Mouse (Mus musculus): ENCODE data around the gene Elp5. TPM values are rescaled to one million over a fixed set of nuclear protein-coding genes. Genes with fewer than 3 reads are reported as not detected.

Gene Elp5
- polyA plus RNA-seq, 1 experiment from 2014 or later: 92.6 TPM

DNA sequence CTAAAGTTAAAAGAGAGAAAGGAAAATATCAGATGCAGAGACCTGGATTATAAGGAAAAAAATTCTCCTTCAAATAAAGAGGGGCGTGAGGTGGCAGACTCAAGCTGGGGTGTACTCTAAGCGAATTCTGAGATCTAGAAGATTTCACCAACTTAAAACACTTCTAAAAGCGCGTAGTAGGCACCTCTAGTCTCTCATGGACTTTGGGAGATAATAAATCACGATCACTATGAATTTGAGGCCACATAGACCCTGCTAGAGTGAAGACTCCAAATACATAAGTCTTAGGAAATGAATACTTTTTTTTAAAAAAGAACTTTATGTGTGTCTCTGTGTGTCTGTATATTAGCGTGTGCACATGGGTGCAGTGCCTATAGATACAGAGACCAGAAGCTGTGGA, 33.4 kb upstream of the Elp5 start:
- DNase-seq (ENCODE audit: low spot score): no peak

GRCm38 (mm10) chr11:70014880-70015558, 32.7 kb upstream of the Elp5 start, which contains the start of gene Acadvl:
Gene Acadvl (minus strand): TSS chr11:70015411.
- peak; percentile 79 for DNase-seq (ENCODE audit: low spot score)

DNA sequence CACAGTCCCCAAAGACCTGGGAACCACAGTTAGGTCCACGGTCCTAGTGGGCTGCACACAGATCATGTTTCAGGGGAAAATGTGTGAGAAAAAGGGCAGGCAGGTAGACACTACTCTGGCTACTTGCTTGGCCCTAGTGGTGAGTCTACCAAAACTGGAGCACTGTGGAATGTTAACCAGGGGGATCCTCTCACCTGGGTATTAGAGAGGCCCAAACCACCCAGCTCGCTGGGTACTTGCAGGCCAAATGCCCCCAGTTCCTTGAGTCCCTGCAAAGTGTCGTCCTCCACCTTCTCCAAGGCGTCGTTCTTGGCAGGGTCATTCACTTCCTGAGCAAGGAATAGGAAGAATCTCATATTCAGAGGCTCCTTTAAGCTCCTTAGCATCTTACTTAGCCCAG, 31.7 kb upstream of the Elp5 start:
- DNase-seq (ENCODE audit: low spot score): no peak

DNA sequence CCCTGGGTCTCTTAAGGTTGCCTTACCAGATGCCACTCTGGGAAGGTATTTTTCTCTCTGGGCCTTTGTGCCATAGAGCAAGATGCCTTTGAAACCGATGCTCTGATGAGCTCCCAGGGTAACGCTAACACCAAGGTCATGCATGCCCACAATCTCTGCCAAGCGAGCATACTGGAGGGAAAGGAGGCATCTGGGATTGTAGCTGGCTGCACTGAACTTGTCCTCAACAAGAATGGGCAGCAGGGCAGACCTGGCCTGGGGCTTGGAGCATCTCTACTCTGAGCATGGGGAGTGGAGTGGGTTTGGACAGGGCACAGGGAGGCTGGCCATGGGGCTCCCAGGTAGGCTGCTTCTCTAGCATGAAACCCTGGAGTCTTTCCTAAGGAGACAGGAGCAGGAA, 31.1 kb upstream of the Elp5 start:
- no peak for DNase-seq (ENCODE audit: low spot score)

GRCm38 (mm10) chr11:70012931-70013330, 30.6 kb upstream of the Elp5 start:
- no peak for DNase-seq (ENCODE audit: low spot score)

DNA sequence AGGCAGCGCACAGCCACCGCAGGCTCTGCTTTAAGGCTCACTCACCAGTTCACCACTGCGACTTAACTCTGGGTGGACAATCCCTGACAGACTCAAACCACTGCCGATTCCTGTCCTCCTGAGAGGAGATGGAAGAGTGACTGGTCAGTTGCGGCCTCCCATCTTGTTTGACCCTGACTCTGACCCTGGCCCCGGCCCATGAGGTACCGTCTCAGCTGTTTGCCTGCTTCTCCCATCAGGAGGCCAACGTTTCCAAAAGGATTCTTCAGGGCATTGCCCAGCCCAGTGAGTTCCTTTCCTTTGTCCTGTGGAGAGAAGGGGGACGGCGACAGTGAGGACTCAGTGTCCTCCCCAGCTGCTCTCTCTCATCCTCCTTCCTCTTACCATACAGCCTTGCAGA, 28.6 kb upstream of the Elp5 start:
- no peak for DNase-seq (ENCODE audit: low spot score)

DNA sequence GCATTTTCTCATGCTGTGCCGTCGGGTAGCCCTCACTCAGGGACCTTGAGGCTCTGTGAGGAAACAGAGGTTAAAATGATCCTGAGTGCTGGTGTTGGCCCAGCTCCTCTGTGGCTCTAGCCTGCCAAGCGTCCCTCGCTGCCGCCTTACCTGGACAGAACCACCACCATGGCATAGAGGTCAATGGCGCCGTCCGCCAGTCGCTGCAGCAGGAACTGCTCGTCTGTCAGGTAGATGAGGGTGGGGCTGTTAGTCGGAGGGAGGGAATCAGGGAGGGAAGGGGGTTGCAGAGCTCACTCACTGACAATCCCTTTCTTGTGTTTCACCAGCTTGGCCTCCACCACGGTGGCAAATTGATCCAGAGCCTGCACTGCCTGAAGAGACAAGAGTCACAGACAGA, 28.2 kb upstream of the Elp5 start:
- DNase-seq (ENCODE audit: low spot score): no peak

DNA sequence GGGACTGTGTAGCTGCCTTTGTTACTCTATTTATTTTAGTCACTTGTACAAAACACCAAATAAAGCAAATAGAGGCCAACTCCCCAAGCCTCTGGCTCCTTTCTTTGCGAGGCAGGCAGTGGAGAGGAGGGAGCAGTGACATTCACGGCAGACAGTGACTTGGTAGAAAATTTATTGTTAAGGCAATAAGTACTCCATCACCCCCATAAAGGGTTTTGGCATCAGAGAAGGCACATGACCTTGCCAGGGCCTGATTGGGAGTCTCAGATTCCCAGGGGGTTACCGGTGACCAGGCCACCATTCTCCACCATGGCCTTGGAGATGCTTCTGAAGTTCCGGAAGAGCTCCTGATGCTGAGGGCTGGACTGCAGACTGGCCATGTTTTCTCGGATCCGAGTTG, 27.7 kb upstream of the Elp5 start:
- no peak for DNase-seq (ENCODE audit: low spot score)

DNA sequence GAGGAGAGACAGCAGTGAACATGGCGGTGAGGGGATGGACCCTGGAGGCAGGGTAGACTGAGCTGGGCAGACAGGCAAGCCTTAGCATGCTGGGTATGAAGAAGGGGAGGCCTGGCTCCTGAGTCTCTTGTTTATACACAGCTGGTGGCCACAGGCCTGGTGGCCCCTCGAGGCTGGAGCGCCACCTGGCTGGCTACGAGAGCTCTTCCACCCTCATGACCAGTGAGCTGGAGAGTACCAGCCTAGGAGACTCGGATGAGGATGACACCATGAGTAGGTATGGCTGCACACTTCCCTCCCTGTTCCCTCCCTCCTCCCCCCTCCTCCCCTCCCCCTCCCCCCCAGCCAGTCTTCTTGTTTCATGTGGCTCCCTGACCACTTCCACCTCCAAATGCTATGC, 23.2 kb upstream of the Elp5 start:
- peak; percentile 49 for DNase-seq (ENCODE audit: low spot score)

DNA sequence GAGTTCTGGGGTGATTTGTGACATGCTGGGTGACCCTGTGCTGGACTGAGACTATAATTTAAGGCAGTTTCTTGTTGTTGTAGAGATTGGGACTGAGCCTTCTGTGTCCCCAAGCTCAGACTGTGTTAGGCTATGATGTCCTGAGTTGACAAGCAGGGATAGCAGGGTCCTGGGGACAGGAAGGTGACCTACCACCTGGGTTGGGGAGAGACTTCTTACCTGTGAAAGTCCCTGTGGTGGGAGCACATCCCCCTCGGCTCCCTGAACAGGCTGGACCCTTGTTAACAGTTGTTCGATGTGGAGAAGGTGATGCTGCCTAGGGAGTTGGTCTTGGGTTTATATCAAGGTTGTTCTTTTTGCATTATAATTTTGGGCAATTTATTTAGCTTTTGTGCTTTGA, 20.2 kb upstream of the Elp5 start:
- no peak for DNase-seq (ENCODE audit: low spot score)

GRCm38 (mm10) chr11:70001865-70002264, 19.5 kb upstream of the Elp5 start:
- peak; percentile 77 for DNase-seq (ENCODE audit: low spot score)

DNA sequence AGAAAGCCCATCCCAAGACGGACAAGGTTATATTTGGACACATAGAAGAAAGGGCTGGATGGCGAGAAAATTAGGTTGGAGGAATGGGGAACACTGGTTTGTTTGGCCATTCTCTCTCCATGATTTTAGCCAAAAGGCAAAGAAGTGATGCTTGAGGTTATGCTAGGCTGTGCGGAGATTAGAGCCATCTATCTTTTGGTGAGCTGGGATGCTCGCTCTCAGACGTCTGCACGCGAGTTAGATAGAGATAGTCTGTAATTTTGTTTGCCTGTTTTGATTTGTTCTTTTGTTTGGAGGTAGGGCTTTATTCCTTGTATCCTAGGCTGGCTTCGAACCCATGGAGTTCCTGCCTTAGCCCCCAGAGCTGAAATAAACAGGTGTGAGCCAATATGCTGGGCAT, 18.8 kb upstream of the Elp5 start:
- no peak for DNase-seq (ENCODE audit: low spot score)

DNA sequence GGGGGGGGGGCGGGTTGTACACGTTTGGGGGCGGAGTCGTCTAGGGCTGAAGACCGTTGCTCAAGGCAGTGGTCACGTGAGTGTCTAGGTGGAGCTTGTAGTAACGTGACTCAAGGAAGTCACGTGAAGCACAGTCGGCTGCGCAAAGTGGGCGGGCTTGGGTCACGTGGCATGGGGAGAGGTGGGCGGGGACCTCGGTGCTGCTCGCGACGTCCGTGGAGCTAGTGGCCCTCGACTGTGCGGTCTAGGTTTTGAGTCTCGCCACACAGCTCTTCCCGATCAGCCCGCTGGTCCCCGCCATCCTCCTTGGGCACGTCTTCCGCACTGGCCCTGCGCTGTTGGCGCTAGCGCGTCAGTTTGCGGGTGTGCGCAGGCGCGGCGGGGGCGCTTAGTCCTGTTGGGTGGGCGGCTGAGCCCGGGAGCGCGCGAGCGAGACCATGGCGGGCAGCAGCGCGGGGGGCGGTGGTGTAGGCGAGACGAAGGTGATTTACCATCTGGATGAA, 18.1 kb upstream of the Elp5 start, which contains the start of gene Dvl2:
Gene Dvl2, plus strand, starts transcription at position 200 of the 503 bp plus-strand sequence.
- peak; percentile 94 for DNase-seq (ENCODE audit: low spot score)

DNA sequence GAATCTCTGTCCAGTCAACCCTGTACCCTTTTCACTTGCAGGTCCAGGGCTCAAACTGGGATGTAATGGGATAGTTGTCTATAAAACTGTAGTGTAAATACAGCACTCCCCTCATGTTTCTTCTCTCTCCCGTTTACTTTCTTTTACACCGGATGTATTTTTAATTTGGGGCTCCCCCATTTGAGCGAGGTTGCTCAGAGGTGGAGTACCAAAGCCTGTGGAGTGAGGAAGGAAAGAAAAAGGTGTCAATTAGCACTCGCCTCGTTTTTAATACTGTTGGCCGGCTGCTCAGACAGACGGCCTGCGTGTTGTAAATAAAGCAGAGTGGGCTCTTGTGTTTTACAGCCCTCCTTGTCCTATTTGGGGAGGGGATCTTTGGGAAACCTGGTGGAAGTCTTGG, 17.3 kb upstream of the Elp5 start:
- DNase-seq (ENCODE audit: low spot score): no peak

DNA sequence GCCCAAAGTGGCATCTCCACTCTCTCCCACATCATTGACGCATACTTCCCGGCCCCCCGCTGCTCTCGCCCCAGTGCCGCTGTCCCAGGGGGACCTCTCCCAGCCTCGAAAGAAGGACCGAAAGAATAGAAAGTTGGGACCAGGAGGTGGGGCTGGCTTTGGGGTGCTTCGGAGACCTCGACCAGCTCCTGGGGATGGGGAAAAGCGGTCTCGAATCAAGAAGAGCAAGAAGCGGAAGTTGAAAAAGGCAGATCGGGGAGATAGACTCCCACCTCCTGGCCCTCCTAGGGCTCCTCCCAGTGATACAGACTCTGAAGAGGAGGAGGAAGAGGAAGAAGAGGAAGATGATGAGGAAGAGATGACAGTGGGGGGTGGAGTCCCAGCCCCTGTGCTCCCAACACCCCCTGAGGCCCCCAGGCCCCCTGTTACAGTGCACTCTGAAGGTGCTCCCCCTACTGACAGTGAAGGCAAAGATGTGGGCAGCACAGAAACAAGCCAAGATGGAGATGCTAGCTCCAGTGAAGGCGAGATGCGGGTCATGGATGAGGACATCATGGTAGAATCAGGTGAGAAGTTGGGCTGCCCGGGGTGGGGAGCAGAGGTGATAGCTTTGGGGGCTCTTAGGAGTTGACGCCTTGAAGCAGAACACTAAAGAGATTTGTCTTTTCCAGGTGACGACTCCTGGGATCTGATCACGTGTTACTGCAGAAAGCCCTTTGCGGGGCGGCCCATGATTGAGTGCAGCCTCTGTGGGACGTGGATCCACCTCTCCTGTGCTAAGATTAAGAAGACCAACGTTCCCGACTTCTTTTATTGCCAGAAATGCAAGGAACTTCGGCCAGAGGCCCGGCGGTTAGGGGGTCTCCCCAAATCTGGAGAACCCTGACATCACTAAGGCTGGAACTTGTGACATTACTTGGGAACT, 16.5 kb upstream of the Elp5 start:
- no peak for DNase-seq (ENCODE audit: low spot score)

DNA sequence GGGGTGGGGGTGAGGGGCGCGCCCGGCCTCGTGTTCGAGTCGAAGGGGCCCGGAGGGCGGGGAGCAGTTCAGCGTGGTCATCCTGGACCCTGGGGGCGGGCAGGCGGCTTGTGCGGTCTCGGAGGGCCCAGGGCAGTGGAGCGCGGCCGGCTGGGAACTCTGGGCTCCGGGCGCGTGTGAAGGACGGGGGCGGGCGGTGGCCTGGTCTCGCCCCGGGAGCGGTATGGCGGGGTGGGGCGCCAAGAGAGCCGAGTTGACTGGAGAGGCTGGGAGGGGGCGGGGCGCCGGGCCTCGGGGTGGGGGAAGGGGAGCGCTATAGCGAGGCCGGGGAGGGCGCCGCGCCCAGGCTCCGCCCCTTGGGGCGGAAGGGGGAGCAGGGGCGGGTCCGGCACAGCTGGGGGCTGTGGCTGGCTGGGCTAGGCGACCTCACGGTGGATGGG, 14.8 kb upstream of the Elp5 start:
- peak; percentile 89 for DNase-seq (ENCODE audit: low spot score)

- DNase-seq (ENCODE audit: low spot score): peak; percentile 64
Observed at GRCm38 (mm10) chr11:69996161-69997061, 14.1 kb upstream of the Elp5 start.

DNA sequence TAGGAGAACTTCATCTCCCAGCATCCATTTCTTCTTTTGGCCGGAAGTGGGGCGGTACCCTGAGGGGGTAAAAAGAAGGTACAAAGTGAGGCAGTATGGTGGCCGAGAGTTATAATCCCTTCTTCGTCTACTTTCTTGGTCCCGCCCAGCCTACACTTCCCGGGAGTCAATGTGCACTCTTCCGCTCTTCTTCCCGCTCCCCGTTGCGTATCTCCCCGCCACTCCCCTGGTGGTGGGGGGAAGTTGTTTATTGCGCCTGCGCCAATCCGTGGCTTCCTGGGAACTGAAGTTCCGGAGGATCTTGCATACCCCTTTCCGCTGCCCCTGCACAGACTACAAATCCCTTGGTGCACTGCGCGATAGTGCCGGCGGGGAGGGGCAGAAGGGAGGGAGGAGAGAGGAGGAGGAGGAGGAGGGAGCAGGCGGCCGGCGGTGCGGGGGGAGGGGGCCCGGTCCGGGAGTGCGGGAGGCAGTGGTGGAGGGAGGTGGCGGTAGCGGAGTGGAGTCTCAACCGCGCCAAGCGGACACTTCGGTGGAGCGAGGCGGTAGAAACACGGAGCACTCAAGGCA, 13.2 kb upstream of the Elp5 start, which contains the start of gene Phf23:
Gene Phf23, plus strand, starts transcription at position 387 of the 570 bp plus-strand sequence.
- peak; percentile 99 for DNase-seq (ENCODE audit: low spot score)

DNA sequence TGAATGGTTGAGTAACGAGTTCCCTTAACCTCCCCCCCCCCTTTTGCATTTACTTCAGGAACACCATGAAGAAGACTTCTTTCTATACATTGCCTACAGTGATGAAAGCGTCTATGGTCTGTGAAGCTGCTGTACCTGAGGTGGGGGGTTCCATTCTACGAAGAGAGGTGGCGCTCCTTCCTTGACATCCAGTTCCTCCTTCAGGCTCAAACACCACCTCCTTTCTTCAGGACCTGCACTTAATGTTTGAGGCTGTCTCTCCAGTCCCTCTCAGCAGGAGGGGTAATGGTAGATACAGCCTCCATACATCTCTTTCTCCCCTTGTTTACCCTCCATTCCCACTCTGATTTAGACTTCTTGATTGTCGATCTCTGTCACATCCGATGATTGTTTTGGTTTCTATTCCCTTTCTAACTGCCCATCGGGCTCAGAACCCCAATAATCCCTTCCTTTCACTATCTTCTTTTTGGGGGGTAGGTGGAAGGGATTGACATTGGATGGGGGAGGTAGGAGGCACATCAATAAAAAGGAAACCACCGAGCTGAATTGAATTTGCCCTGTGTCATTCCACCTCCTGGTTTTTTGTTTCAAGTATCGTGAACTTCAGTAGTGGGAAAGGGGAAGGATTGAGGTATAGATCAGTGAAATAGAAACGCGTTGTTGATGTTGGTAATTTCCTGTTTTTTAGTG, 12.2 kb upstream of the Elp5 start:
- no peak for DNase-seq (ENCODE audit: low spot score)

DNA sequence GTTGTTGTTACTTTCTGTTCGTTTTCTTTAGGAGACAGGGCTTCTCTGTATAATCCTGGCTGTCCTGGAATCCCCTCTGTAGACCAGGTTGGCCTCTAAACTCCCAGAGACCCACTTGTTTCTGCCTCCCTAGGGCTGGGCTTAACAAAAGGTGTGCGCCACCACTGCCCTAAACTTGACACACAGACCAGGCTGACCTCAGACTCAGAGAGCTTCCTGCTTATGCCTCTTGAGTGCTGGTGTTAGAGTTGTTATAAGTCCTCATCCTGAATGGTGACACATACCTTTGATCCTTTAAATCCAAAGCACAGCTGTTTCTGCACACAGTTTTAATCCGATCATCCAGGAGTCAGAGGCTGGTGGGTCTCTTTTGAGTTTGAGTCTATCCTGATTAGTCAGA, 10.6 kb upstream of the Elp5 start:
- DNase-seq (ENCODE audit: low spot score): no peak

Data from thymus, postnatal 0 days (tissue).